ENCODE assay signal across 8 mouse cellular contexts in genomic region chr10:22777939-22778338, GRCm38 (mm10). TPM values are rescaled to one million over a fixed set of nuclear protein-coding genes. Genes with fewer than 3 reads are reported as not detected.
A peak's percentile ranks its signal among the peaks of the same experiment; 100 is the strongest.
DNase-seq lines count a peak whose midpoint lies in the region; ATAC-seq and TF ChIP-seq lines count a peak whose summit lies in the region.

No protein-coding gene starts in this region.

- no peak overlapping the region for H3K4me3 ChIP-seq in forebrain, embryonic 13.5 days
- H3K4me3 ChIP-seq in forebrain, embryonic 11.5 days (ENCODE audit: low read depth, low read length), result no peak overlapping the region
- no peak overlapping the region for H3K4me3 ChIP-seq in midbrain, postnatal 0 days (ENCODE audit: low read depth, low read length)
- H3K4me3 ChIP-seq in midbrain, embryonic 16.5 days (ENCODE audit: low read depth, low read length), result no peak overlapping the region
- no peak overlapping the region for H3K4me3 ChIP-seq in liver, postnatal 0 days (ENCODE audit: low read depth, low read length)
- H3K4me3 ChIP-seq in testis, adult 2 months (ENCODE audit: control insufficient read depth, low read depth, low read length), result no peak overlapping the region

- H3K27ac ChIP-seq in forebrain, embryonic 13.5 days, result no peak overlapping the region
- H3K27ac ChIP-seq in forebrain, embryonic 11.5 days (ENCODE audit: low read depth, low read length), result no peak overlapping the region
- no peak overlapping the region for H3K27ac ChIP-seq in midbrain, postnatal 0 days (ENCODE audit: low read depth, low read length)
- H3K27ac ChIP-seq in midbrain, embryonic 16.5 days (ENCODE audit: low read length), result no peak overlapping the region
- H3K27ac ChIP-seq in liver, postnatal 0 days (ENCODE audit: low read depth), result no peak overlapping the region
- H3K27ac ChIP-seq in testis, adult 2 months (ENCODE audit: control insufficient read depth, insufficient read depth, low read depth, low read length), result no peak overlapping the region

- no peaks in the 10 kb centered on the region for H3K27me3 ChIP-seq in forebrain, embryonic 13.5 days
- no peaks in the 10 kb centered on the region for H3K27me3 ChIP-seq in forebrain, embryonic 11.5 days (ENCODE audit: control insufficient read depth, insufficient read depth, low read length)
- no peaks in the 10 kb centered on the region for H3K27me3 ChIP-seq in midbrain, postnatal 0 days (ENCODE audit: insufficient read depth, low read length)
- H3K27me3 ChIP-seq in midbrain, embryonic 16.5 days (ENCODE audit: control insufficient read depth, insufficient read depth, low read depth, low read length), result no peaks in the 10 kb centered on the region
- no peaks in the 10 kb centered on the region for H3K27me3 ChIP-seq in liver, postnatal 0 days (ENCODE audit: insufficient read depth, low read length)
- no peaks in the 10 kb centered on the region for H3K27me3 ChIP-seq in testis, adult 2 months (ENCODE audit: control insufficient read depth, insufficient read depth, low read length)

- ATAC-seq in forebrain, embryonic 13.5 days, result peak; percentile 59; the same call in 1 of the 2 replicates
- ATAC-seq in forebrain, embryonic 11.5 days (replicated peaks; ENCODE audit: low FRiP score), result no peak
- ATAC-seq in midbrain, postnatal 0 days (ENCODE audit: low FRiP score), result no peak
- no peak for ATAC-seq in midbrain, embryonic 16.5 days
- ATAC-seq in liver, postnatal 0 days, result no peak
- no peak for ATAC-seq in CD4-positive, CD25-positive, alpha-beta regulatory T cell, adult 4 months

- peak; percentile 73 for TF ChIP-seq CTCF in midbrain, postnatal 0 days (IDR thresholded peaks at IDR 0.05)
- TF ChIP-seq CTCF in liver, postnatal 0 days (IDR thresholded peaks at IDR 0.05; ENCODE audit: low read depth), result peak; percentile 58
- TF ChIP-seq CTCF in testis, adult 2 months (IDR thresholded peaks at IDR 0.05; ENCODE audit: control insufficient read depth, insufficient read depth, insufficient replicate concordance, low read depth, low read length), result peak; percentile 46; the same call in 1 of the 2 replicates

- 23% methylated on average over 5 of the region's 5 CpGs for WGBS in forebrain, embryonic 13.5 days
- WGBS in forebrain, embryonic 11.5 days, result 19% methylated on average over 5 of the region's 5 CpGs
- WGBS in midbrain, postnatal 0 days, result 16% methylated on average over 5 of the region's 5 CpGs
- WGBS in midbrain, embryonic 16.5 days, result 19% methylated on average over 5 of the region's 5 CpGs
- WGBS in liver, postnatal 0 days (ENCODE audit: insufficient replicate concordance), result 13% methylated on average over 5 of the region's 5 CpGs

- no peak overlapping the region for H3K9ac ChIP-seq in forebrain, embryonic 13.5 days
- H3K9ac ChIP-seq in forebrain, embryonic 11.5 days (ENCODE audit: low read length), result no peak overlapping the region
- H3K9ac ChIP-seq in midbrain, postnatal 0 days (replicated peaks; ENCODE audit: low read length, poor library complexity, severe bottlenecking), result no peak overlapping the region
- H3K9ac ChIP-seq in midbrain, embryonic 16.5 days (ENCODE audit: low read depth, low read length), result no peak overlapping the region
- no peak overlapping the region for H3K9ac ChIP-seq in liver, postnatal 0 days (replicated peaks)

- H3K4me1 ChIP-seq in forebrain, embryonic 13.5 days, result no peaks in the 10 kb centered on the region
- H3K4me1 ChIP-seq in forebrain, embryonic 11.5 days (replicated peaks; ENCODE audit: control insufficient read depth, insufficient read depth, low read length), result no peaks in the 10 kb centered on the region
- no peaks in the 10 kb centered on the region for H3K4me1 ChIP-seq in midbrain, postnatal 0 days (ENCODE audit: insufficient read depth, low read length)
- peaks cover 2% of the 10 kb centered on the region; the same call in 1 of the 2 replicates for H3K4me1 ChIP-seq in midbrain, embryonic 16.5 days (ENCODE audit: control insufficient read depth, insufficient read depth, low read length)
- no peaks in the 10 kb centered on the region for H3K4me1 ChIP-seq in liver, postnatal 0 days (ENCODE audit: insufficient read depth)
- H3K4me1 ChIP-seq in testis, adult 2 months (ENCODE audit: control insufficient read depth, insufficient read depth, low read length), result no peaks in the 10 kb centered on the region

- no peak for DNase-seq in forebrain, embryonic 11.5 days (ENCODE audit: low spot score)
- peak; percentile 74 for DNase-seq in midbrain, postnatal 0 days (ENCODE audit: low spot score)
- peak; percentile 40 for DNase-seq in forelimb bud, embryonic 11.5 days (ENCODE audit: low read depth, low spot score)
- DNase-seq in liver, postnatal 0 days, result no peak

- no peaks in the 10 kb centered on the region for H3K9me3 ChIP-seq in forebrain, embryonic 13.5 days (replicated peaks)
- H3K9me3 ChIP-seq in forebrain, embryonic 11.5 days (ENCODE audit: control insufficient read depth, low read length), result no peaks in the 10 kb centered on the region
- H3K9me3 ChIP-seq in midbrain, postnatal 0 days (ENCODE audit: low read length), result no peaks in the 10 kb centered on the region
- no peaks in the 10 kb centered on the region for H3K9me3 ChIP-seq in midbrain, embryonic 16.5 days (replicated peaks; ENCODE audit: control insufficient read depth, low read length, poor library complexity, severe bottlenecking)
- no peaks in the 10 kb centered on the region for H3K9me3 ChIP-seq in liver, postnatal 0 days (ENCODE audit: low read length)

- H3K36me3 ChIP-seq in forebrain, embryonic 13.5 days (ENCODE audit: poor library complexity, severe bottlenecking), result no peaks in the 10 kb centered on the region
- H3K36me3 ChIP-seq in forebrain, embryonic 11.5 days (ENCODE audit: control insufficient read depth, insufficient read depth, low read length), result no peaks in the 10 kb centered on the region
- H3K36me3 ChIP-seq in midbrain, postnatal 0 days (ENCODE audit: insufficient read depth, low read length), result no peaks in the 10 kb centered on the region
- H3K36me3 ChIP-seq in midbrain, embryonic 16.5 days (ENCODE audit: control insufficient read depth, insufficient read depth, low read length), result no peaks in the 10 kb centered on the region
- no peaks in the 10 kb centered on the region for H3K36me3 ChIP-seq in liver, postnatal 0 days (replicated peaks; ENCODE audit: insufficient read depth, low read length)
- no peaks in the 10 kb centered on the region for H3K36me3 ChIP-seq in testis, adult 2 months (ENCODE audit: control insufficient read depth, insufficient read depth, low read length)

- H3K4me2 ChIP-seq in forebrain, embryonic 13.5 days, result no peak overlapping the region
- no peak overlapping the region for H3K4me2 ChIP-seq in forebrain, embryonic 11.5 days (ENCODE audit: low read depth, low read length, severe bottlenecking)
- no peak overlapping the region for H3K4me2 ChIP-seq in midbrain, postnatal 0 days (ENCODE audit: low read depth, low read length, poor library complexity, severe bottlenecking)
- H3K4me2 ChIP-seq in midbrain, embryonic 16.5 days (ENCODE audit: low read length), result no peak overlapping the region
- H3K4me2 ChIP-seq in liver, postnatal 0 days (ENCODE audit: low read depth, low read length), result no peak overlapping the region

- TF ChIP-seq POLR2A in testis, adult 2 months (IDR thresholded peaks at IDR 0.05; ENCODE audit: control insufficient read depth, low read depth, low read length), result no peak

- TF ChIP-seq EP300 in liver, postnatal 0 days (IDR thresholded peaks at IDR 0.05; ENCODE audit: low read depth), result no peak

RNA-seq across cellular contexts. Expression of gene Tcf21, which starts 42.0 kb away (rescaled TPM):
- 0.25 and 0.37 TPM in 2 replicates for polyA plus RNA-seq in forebrain, embryonic 13.5 days (2015; fragmentation: Nextera tagmentation; extraction: Ambion mirVana)
- polyA plus RNA-seq in forebrain, embryonic 11.5 days (2014; fragmentation: Nextera tagmentation; extraction: Ambion mirVana), result not detected in 2 replicates
- total RNA-seq in midbrain, postnatal 0 days (2014; rRNA removed), result not detected in 2 replicates
- polyA plus RNA-seq in midbrain, postnatal 0 days (2015; fragmentation: Nextera tagmentation; extraction: Ambion mirVana), result not detected in 2 replicates
- polyA plus RNA-seq in midbrain, embryonic 16.5 days (2015; fragmentation: Nextera tagmentation; extraction: Ambion mirVana), result 0.16 and 0.19 TPM in 2 replicates
- polyA plus RNA-seq in liver, postnatal 0 days (2015; fragmentation: Nextera tagmentation; extraction: Ambion mirVana), result 12.9 and 13.9 TPM in 2 replicates
- polyA plus RNA-seq in testis, adult 2 months (2012; rRNA removed), result 11.2 and 12.4 TPM in 2 replicates
- polyA plus RNA-seq in CD4-positive, CD25-positive, alpha-beta regulatory T cell, adult 4 months (2017; shearing (Covaris generic)), result under 1 TPM in 1 of 2 experiments, not detected in 1; 0.17 TPM

RNA-seq across cellular contexts. Expression of gene Tbpl1, which starts 46.2 kb away (rescaled TPM):
- polyA plus RNA-seq in forebrain, embryonic 13.5 days (2015; fragmentation: Nextera tagmentation; extraction: Ambion mirVana), result 115 and 130 TPM in 2 replicates
- polyA plus RNA-seq in forebrain, embryonic 11.5 days (2014; fragmentation: Nextera tagmentation; extraction: Ambion mirVana), result 109 and 111 TPM in 2 replicates
- 36.6 and 47.6 TPM in 2 replicates for total RNA-seq in midbrain, postnatal 0 days (2014; rRNA removed)
- 61.5 and 62.2 TPM in 2 replicates for polyA plus RNA-seq in midbrain, postnatal 0 days (2015; fragmentation: Nextera tagmentation; extraction: Ambion mirVana)
- 88.8 and 99.7 TPM in 2 replicates for polyA plus RNA-seq in midbrain, embryonic 16.5 days (2015; fragmentation: Nextera tagmentation; extraction: Ambion mirVana)
- polyA plus RNA-seq in liver, postnatal 0 days (2015; fragmentation: Nextera tagmentation; extraction: Ambion mirVana), result 17.4 and 19.4 TPM in 2 replicates
- 169 and 185 TPM in 2 replicates for polyA plus RNA-seq in testis, adult 2 months (2012; rRNA removed)
- polyA plus RNA-seq in CD4-positive, CD25-positive, alpha-beta regulatory T cell, adult 4 months (2017; shearing (Covaris generic)), result 10 to 100 TPM; 58.0 to 67.6 TPM

Comparison
In these comparisons a context has a peak if more than half of its experiments do, and no peak if none do; other contexts are left out.
1. DNase-seq: peak in midbrain, postnatal 0 days (single experiment) and forelimb bud, embryonic 11.5 days (single experiment); none in forebrain, embryonic 11.5 days (single experiment) and liver, postnatal 0 days (single experiment).
2. Peak in every context shown above with its lines, with median percentiles within 50 percentile points of each other: CTCF ChIP-seq.